Mouse (Mus musculus) CD4-positive, CD25-positive, alpha-beta regulatory T cell, adult 4 months (primary cell): ENCODE measurements around the gene Ppp1r18. TPM values are rescaled to one million over a fixed set of nuclear protein-coding genes. Genes with fewer than 3 reads are reported as not detected.
"Not testable (repeated sequence)": the region's sequence is repeated elsewhere in the genome, so short reads cannot be mapped to it uniquely, and the experiment has no call there.

Source experiments
- ATAC-seq: one replicate; pipeline ENCODE4 v1.8.0; 2017
- polyA plus RNA-seq, 2 experiments: library from polyadenylated mRNA; unstranded; fragments of 100-300 nt; shearing (Covaris generic); gene quantifications; one replicate each; pipeline ENCODE4 v1.2.1; 2017

The Ppp1r18 gene
- polyA plus RNA-seq, 2 experiments from 2014 or later = 222 to 223 TPM

- ATAC-seq = no peak
Measured at GRCm38 (mm10) chr17:35837487-35837886, 27.9 kb upstream of the Ppp1r18 start.

GRCm38 (mm10) chr17:35838122-35838544 is 27.3 kb upstream of the Ppp1r18 start, which contains the start of gene Tubb5:
TSS of gene Tubb5 (minus strand) at chr17:35838306.
- peak; percentile 44 for ATAC-seq

- no peak for ATAC-seq
Measured at GRCm38 (mm10) chr17:35838570-35838969, 26.8 kb upstream of the Ppp1r18 start.

GRCm38 (mm10) chr17:35839002-35839401 is 26.4 kb upstream of the Ppp1r18 start:
- ATAC-seq = not testable (repeated sequence)

- no peak for ATAC-seq
Measured at GRCm38 (mm10) chr17:35840561-35840960, 24.8 kb upstream of the Ppp1r18 start.

- peak; percentile 83 for ATAC-seq
Measured at GRCm38 (mm10) chr17:35841076-35841950, 24.1 kb upstream of the Ppp1r18 start, which contains the start of gene Mdc1. TSS of gene Mdc1 (plus strand) at chr17:35841515.

- no peak for ATAC-seq
Measured at GRCm38 (mm10) chr17:35842006-35842405, 23.4 kb upstream of the Ppp1r18 start.

GRCm38 (mm10) chr17:35843514-35843913 is 21.9 kb upstream of the Ppp1r18 start:
- no peak for ATAC-seq

GRCm38 (mm10) chr17:35848112-35848511 is 17.3 kb upstream of the Ppp1r18 start:
- ATAC-seq = no peak

GRCm38 (mm10) chr17:35850974-35851373 is 14.4 kb upstream of the Ppp1r18 start:
- no peak for ATAC-seq

GRCm38 (mm10) chr17:35859371-35859770 is 6.0 kb upstream of the Ppp1r18 start:
- no peak for ATAC-seq

GRCm38 (mm10) chr17:35859835-35860234 is 5.6 kb upstream of the Ppp1r18 start:
- no peak for ATAC-seq

- ATAC-seq = no peak
Measured at GRCm38 (mm10) chr17:35860831-35861197, 4.6 kb upstream of the Ppp1r18 start.

GRCm38 (mm10) chr17:35861198-35861857 is 4.1 kb upstream of the Ppp1r18 start, which contains the start of gene Nrm:
TSS of gene Nrm (plus strand) at chr17:35861318.
- ATAC-seq = peak; percentile 92

GRCm38 (mm10) chr17:35864832-35865353 is 500 bp upstream of the Ppp1r18 start:
- no peak for ATAC-seq

GRCm38 (mm10) chr17:35866281-35866831 is 963 bp downstream of the Ppp1r18 start:
- no peak for ATAC-seq

GRCm38 (mm10) chr17:35866911-35867890 is 1.8 kb downstream of the Ppp1r18 start:
- no peak for ATAC-seq

GRCm38 (mm10) chr17:35868165-35868820 is 2.9 kb downstream of the Ppp1r18 start:
- ATAC-seq = peak; percentile 49

GRCm38 (mm10) chr17:35868961-35869345 is 3.6 kb downstream of the Ppp1r18 start:
- ATAC-seq = no peak

GRCm38 (mm10) chr17:35869346-35870067 is 4.1 kb downstream of the Ppp1r18 start:
- ATAC-seq = no peak
